Mouse (Mus musculus) testis, postnatal 14 days (tissue): Measurements from ENCODE around the gene Ip6k2.

Source experiments
- DNase-seq: peaks from one replicate; pipeline ENCODE4 v3.0.0; 2021; ENCODE audit warnings: low spot score

The Ip6k2 gene

GRCm38 (mm10) chr9:108782836-108783547 lies 604 bp upstream of the Ip6k2 start:
- no peak for DNase-seq

- DNase-seq = no peak
Measured at GRCm38 (mm10) chr9:108785416-108785815, 1.8 kb downstream of the Ip6k2 start.

- no peak for DNase-seq
Measured at GRCm38 (mm10) chr9:108786494-108786893, 2.9 kb downstream of the Ip6k2 start.

- no peak for DNase-seq
Measured at GRCm38 (mm10) chr9:108787080-108787479, 3.5 kb downstream of the Ip6k2 start.

GRCm38 (mm10) chr9:108788713-108789112 lies 5.1 kb downstream of the Ip6k2 start:
- no peak for DNase-seq

DNA sequence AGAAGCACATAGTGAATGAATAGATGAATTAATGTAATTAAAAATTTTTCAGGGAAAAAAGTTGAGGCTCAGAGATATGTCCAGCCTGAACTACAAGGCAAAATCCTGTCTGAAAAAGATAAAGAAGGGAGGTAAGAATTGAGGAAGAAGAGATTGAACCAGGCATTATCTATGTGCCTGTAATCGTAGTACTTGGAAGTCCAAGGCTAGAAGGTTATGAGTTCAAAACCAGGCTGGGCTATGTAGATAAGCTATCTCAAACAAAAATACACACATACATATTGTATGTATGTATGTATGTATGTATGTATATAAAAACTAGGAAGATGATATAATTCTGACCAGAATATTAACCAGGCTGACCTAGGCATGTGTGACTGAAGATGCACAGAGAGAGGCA lies 8.7 kb downstream of the Ip6k2 start:
- no peak for DNase-seq

GRCm38 (mm10) chr9:108792730-108793129 lies 9.1 kb downstream of the Ip6k2 start:
- DNase-seq = no peak

- no peak for DNase-seq
Measured at GRCm38 (mm10) chr9:108795281-108795680, 11.7 kb downstream of the Ip6k2 start.

DNA sequence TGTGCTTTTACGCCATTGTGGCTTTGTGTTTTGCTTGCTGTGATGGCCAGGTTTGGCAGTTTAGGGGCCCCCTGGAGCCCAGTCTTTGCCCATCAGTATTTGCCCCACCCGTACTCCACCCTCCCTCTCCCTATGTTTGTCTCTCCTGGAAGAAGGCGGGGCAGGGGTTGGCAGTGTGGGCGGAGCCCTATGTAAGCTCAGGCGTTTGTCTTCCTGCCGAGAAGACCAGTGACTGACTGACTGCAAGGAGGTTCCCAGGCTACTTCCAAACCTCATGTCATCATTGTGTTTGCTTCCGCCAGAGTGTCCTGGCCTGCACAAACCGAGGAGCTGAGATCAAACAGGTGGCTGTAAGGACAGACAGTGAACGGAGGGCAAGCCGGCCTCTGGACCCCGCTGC lies 12.2 kb downstream of the Ip6k2 start:
- DNase-seq = no peak

- DNase-seq = peak; percentile 53
Measured at GRCm38 (mm10) chr9:108796351-108796981, 12.9 kb downstream of the Ip6k2 start.

GRCm38 (mm10) chr9:108797477-108797876 lies 13.9 kb downstream of the Ip6k2 start:
- no peak for DNase-seq

DNA sequence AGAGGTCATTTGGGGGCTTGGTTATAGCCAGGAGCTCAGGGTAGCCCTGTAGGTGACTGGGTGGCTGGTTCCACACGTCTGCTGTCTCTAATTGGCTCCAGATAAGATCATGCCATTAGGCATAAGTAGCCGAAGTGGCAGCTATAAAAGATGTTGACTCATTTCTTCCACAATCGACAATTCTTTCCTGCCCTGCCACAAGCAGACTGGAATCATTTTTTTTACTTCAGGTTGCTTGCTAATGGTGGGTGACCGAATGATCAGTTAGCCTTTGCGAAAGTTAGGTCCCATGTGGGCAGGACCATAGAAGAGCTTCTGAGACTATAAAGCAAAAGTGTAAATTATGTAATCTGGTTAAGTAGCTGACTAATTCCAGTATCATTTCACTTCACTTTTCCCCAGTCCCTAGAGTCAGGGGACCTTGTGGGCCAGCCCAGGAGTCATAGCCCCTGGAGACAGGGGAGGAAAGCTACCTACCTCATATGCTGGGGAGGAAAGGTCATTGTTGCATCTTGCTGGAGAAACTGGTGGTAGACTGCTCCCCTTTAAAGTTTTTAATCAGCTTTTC lies 15.0 kb downstream of the Ip6k2 start:
- DNase-seq = no peak

DNA sequence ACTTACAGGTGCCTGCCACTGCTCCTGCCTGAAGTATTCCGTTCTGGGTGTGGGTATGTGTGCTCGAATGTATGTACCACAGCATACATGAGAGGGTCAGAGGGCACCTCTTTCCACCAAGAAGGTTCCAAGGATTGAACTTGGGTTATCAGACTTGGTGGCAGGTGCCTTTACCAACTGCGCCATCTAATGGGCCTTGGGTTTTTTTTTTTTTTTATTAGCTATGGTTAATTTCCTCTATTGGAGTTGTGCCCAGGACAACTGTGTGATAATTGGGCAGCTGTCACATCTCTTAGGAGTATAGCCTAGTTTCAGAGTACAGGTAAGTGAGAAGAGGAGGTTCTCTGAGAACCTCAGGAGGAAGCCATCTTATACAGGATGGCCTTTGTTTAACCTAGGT lies 16.0 kb downstream of the Ip6k2 start:
- DNase-seq = no peak

GRCm38 (mm10) chr9:108805768-108806167 lies 22.2 kb downstream of the Ip6k2 start:
- no peak for DNase-seq

GRCm38 (mm10) chr9:108806379-108806778 lies 22.8 kb downstream of the Ip6k2 start:
- no peak for DNase-seq

- DNase-seq = no peak
Measured at GRCm38 (mm10) chr9:108806831-108807230, 23.2 kb downstream of the Ip6k2 start.

DNA sequence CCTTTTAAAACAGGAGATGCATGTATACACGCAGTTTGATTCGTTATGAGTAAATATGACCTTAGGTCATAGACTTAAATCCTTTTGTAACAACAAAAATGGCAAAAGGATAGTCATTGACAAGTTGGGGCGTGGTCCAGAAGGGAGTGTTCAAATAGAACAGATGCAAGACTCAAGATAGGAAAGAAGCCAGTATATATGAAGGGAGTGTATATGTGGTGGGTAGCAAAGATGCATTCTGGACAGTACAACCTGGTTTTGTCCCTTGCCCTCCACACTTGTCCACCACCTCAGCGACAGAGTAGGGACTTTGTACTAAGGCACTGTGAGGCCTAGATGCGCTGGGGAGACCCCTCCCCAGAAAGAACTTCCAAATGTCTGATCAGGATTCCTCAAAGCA lies 24.1 kb downstream of the Ip6k2 start:
- DNase-seq = no peak

DNA sequence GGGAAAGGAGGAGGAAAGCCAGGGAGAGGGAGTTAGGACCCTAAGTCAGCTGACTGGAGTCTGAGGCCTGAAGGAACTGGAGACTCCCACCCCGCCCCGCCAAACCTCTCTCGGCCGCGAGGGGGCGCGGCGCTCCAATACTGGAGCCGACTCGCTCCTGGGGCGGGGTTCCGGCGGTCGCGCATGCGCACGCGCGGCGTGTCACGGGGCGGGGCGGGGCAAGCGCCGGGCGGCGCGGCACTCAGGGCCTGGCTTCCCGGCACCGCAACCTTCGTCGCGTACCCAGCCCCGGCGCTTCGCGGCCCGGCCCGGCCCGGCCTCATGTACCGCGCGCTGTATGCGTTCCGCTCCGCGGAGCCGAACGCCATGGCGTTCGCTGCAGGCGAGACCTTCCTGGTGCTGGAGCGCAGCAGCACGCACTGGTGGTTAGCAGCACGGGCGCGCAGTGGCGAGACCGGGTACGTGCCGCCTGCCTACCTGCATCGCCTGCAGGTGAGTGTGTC lies 24.6 kb downstream of the Ip6k2 start, which contains the start of gene Nckipsd:
Nckipsd (plus strand) TSS at position 206 of the 503 bp plus-strand sequence.
- peak; percentile 94 for DNase-seq

- DNase-seq = no peak
Measured at GRCm38 (mm10) chr9:108809188-108809587, 25.6 kb downstream of the Ip6k2 start.

GRCm38 (mm10) chr9:108809723-108810122 lies 26.1 kb downstream of the Ip6k2 start:
- no peak for DNase-seq

DNA sequence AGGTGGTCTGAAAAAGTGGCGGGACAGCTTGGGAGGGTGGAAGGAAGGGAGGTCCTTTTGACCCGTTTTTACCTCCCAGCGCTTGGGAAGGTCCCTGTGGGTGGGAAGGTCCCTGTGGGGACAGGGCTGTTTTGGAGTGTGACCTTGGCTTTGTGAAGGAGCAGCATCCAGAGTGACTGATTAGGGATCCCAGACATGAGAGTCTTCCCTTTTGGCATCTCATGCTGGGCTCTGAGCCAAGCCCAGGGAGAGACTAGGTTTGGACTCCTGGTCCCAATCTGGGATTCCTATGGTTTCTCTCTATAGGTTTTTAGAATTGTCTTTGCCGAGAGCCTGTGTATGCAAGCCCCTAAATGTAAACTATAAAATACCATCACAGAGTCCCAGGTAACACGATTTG lies 26.9 kb downstream of the Ip6k2 start:
- no peak for DNase-seq

GRCm38 (mm10) chr9:108815557-108815956 lies 32.0 kb downstream of the Ip6k2 start:
- DNase-seq = no peak

GRCm38 (mm10) chr9:108819495-108819894 lies 35.9 kb downstream of the Ip6k2 start:
- DNase-seq = no peak
